Mouse (Mus musculus): ENCODE results near the gene Clptm1. TPM values are rescaled to one million over a fixed set of nuclear protein-coding genes. Genes with fewer than 3 reads are reported as not detected.

Clptm1 gene
- polyA plus RNA-seq, 1 experiment = 95.7 TPM

DNA sequence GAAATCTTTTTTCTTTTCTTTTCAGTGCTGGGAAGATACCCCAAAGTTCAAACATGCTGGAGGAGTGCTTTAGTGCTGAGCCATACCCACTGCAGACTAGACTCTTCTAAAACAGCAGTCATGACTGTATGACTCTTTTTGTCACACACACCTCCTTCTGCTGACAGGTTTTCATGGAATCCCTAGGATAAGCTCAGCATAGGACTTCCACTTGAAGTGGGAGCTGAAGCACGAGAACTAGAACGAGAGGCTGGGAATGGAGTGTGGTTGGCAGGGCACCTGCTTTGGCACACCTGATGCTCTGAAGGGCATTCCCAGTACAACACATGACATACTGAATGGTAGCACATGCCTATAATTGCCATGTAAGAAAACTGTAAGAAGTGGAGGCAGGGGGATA lies 12.2 kb downstream of the Clptm1 start:
- H3K27me3 ChIP-seq (ENCODE audit: control insufficient read depth, insufficient read depth, insufficient read length) = no peaks in the 10 kb centered on the region
- H3K79me3 ChIP-seq (ENCODE audit: low read depth) = peaks cover 8% of the 10 kb centered on the region
- TF ChIP-seq CTCF (IDR thresholded peaks at IDR 0.05; ENCODE audit: control insufficient read depth, insufficient read depth, insufficient read length) = no peak
- no peak for TF ChIP-seq MAX (IDR thresholded peaks at IDR 0.05)
- peaks cover 8% of the 10 kb centered on the region for H3K36me3 ChIP-seq (ENCODE audit: control insufficient read depth, insufficient read depth)
- H3K79me2 ChIP-seq (ENCODE audit: control insufficient read depth, insufficient read depth) = peaks cover 16% of the 10 kb centered on the region
- H3ac ChIP-seq (ENCODE audit: control insufficient read depth, insufficient read length, low read depth) = no peak overlapping the region
- no peak overlapping the region for H3K4me3 ChIP-seq (ENCODE audit: insufficient read depth, poor library complexity, severe bottlenecking)

DNA sequence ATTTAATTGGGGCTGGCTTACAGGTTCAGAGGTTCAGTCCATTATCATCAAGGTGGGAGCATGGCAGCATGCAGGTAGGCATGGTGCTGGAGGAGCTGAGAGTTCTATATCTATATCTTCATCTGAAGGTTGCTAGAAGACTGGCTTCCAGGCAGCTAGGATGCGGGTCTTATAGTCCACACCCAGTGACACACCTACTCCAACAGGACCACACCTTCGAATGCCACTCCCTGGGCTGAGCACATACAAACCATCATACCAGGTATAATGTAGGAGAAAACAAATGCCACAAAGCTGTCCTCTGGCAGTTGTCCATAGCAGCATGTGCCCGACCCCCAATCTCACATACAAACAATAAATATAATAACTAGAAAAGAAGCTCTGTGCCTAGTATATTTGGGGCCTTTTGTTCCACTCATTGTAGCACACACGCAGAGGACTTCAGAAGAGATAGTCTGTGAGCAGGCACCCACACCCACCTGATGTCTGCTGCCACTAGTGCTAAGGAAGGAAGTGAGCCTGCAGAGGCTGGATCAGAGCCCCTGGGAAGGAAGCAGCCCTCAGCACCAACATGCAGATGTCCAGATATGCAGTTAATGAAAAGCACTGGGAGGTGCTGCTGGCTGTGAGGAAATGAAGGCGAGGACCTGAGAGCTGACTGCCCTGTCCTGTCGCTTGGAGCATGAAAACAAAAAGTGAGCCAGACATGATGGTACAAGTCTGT lies 13.6 kb downstream of the Clptm1 start:
- no peak overlapping the region for H3ac ChIP-seq (ENCODE audit: control insufficient read depth, insufficient read length, low read depth)
- TF ChIP-seq FOSL1 (IDR thresholded peaks at IDR 0.05; ENCODE audit: insufficient read depth, low read length, poor library complexity, severe bottlenecking) (no peak), MYOG (IDR thresholded peaks at IDR 0.05; ENCODE audit: control insufficient read depth, extremely low read depth, insufficient read length) (no peak), MAX (IDR thresholded peaks at IDR 0.05) (no peak), CTCF (IDR thresholded peaks at IDR 0.05; ENCODE audit: control insufficient read depth, insufficient read depth, insufficient read length) (no peak), USF1 (IDR thresholded peaks at IDR 0.05; ENCODE audit: low read depth) (no peak)
- no peaks in the 10 kb centered on the region for H3K27me3 ChIP-seq (ENCODE audit: control insufficient read depth, insufficient read depth, insufficient read length)
- H3K79me3 ChIP-seq (ENCODE audit: low read depth) = peaks cover 3% of the 10 kb centered on the region
- H3K79me2 ChIP-seq (ENCODE audit: control insufficient read depth, insufficient read depth) = peaks cover 3% of the 10 kb centered on the region
- no peak overlapping the region for H3K4me3 ChIP-seq (ENCODE audit: insufficient read depth, poor library complexity, severe bottlenecking)
- peaks cover 8% of the 10 kb centered on the region for H3K36me3 ChIP-seq (ENCODE audit: control insufficient read depth, insufficient read depth)

DNA sequence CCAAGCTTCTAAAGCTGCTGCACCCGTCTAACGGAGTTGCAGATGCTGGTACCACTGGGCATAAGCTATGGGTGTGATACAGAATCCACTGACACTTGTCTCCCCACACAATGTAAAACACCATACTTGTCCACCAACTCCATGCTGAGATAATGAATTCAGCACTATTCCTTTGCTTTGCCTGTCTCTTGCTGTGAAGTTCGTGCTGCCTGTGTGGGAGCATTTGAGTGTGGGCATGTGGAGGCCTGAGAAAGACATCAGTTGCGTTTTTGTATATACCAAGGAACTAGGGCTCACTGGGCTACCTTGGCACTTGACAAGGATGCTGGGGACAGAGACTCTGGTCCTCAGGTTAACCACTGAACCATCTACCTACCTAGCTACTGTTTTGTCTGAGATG lies 23.6 kb downstream of the Clptm1 start:
- no peaks in the 10 kb centered on the region for H3K27me3 ChIP-seq (ENCODE audit: control insufficient read depth, insufficient read depth, insufficient read length)
- peaks cover 19% of the 10 kb centered on the region for H3K36me3 ChIP-seq (ENCODE audit: control insufficient read depth, insufficient read depth)
- H3K4me3 ChIP-seq (ENCODE audit: insufficient read depth, poor library complexity, severe bottlenecking) = no peak overlapping the region
- H3ac ChIP-seq (ENCODE audit: control insufficient read depth, insufficient read length, low read depth) = no peak overlapping the region
- H3K79me3 ChIP-seq (ENCODE audit: low read depth) = no peaks in the 10 kb centered on the region
- H3K79me2 ChIP-seq (ENCODE audit: control insufficient read depth, insufficient read depth) = no peaks in the 10 kb centered on the region
- TF ChIP-seq FOSL1 (IDR thresholded peaks at IDR 0.05; ENCODE audit: insufficient read depth, low read length, poor library complexity, severe bottlenecking) (no peak), MYOD1 (IDR thresholded peaks at IDR 0.05; ENCODE audit: control insufficient read depth, insufficient read length, low read depth) (no peak), USF1 (IDR thresholded peaks at IDR 0.05; ENCODE audit: low read depth) (no peak), MAX (IDR thresholded peaks at IDR 0.05) (no peak), MYOG (IDR thresholded peaks at IDR 0.05; ENCODE audit: control insufficient read depth, extremely low read depth, insufficient read length) (no peak), CTCF (IDR thresholded peaks at IDR 0.05; ENCODE audit: control insufficient read depth, insufficient read depth, insufficient read length) (no peak), CEBPB (IDR thresholded peaks at IDR 0.05; ENCODE audit: low read depth) (no peak)

DNA sequence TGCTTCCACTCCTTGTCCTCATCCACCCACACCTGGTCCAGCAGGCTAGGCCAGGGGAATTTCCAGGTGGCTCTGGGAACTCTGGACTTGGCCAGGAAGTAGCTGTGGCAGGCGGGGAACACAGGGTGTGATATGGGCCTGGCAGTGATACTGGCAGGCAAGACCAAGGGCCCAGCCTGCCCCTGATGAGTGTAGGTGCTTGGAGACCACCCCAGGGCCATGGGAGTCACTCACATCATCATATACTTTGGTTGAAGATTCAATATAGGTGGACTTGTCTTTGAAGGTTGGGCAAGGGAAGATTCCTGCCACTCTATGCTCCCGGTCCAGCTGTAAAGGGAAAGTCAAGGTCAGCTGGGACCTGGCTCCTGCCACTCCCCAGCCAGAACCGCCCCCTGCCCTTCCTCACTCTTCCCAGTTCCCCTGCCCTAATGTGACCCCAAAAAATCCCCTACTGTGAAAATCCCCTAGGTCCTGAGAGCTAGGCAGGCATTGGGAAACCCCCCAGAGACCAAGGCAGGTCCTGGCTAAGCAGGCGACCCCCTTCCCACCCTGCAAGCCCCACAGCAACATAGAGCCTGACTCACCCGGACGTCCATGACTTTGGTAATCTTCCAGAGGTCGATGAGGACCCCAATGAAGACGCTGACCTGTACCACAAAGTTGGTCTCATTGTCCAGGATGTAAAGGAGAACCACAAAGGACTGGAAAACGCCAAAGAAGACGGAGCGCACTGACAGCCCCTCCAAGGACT lies 29.6 kb downstream of the Clptm1 start:
- no peaks in the 10 kb centered on the region for H3K27me3 ChIP-seq (ENCODE audit: control insufficient read depth, insufficient read depth, insufficient read length)
- no peaks in the 10 kb centered on the region for H3K79me2 ChIP-seq (ENCODE audit: control insufficient read depth, insufficient read depth)

DNA sequence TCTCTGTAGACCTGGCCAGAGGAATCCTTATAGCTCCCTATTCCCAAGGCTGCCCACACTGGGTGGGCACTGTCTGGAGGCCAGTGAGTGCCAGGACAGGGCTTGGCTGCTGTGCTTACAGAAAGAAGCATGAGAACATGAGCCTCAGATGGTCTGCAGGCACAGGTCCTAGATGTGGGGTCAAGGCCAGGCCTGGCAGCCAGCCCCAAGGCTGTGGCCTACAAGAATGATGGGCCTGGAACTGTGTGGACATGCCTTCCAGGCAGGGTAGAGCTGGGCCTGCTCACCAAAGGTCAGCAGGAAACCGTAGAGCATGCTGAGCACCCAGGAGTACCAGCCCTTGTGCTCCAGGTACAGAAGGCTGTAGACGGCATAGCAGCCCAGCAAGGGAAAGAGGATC lies 30.2 kb downstream of the Clptm1 start:
- H3K79me3 ChIP-seq (ENCODE audit: low read depth) = no peaks in the 10 kb centered on the region
- no peak overlapping the region for H3K4me3 ChIP-seq (ENCODE audit: insufficient read depth, poor library complexity, severe bottlenecking)
- no peaks in the 10 kb centered on the region for H3K27me3 ChIP-seq (ENCODE audit: control insufficient read depth, insufficient read depth, insufficient read length)
- H3K36me3 ChIP-seq (ENCODE audit: control insufficient read depth, insufficient read depth) = peaks cover 22% of the 10 kb centered on the region
- H3ac ChIP-seq (ENCODE audit: control insufficient read depth, insufficient read length, low read depth) = no peak overlapping the region
- TF ChIP-seq CTCF (IDR thresholded peaks at IDR 0.05; ENCODE audit: control insufficient read depth, insufficient read depth, insufficient read length) = no peak
- no peak for TF ChIP-seq CEBPB (IDR thresholded peaks at IDR 0.05; ENCODE audit: low read depth)
- TF ChIP-seq USF1 (IDR thresholded peaks at IDR 0.05; ENCODE audit: low read depth) = no peak
- no peak for TF ChIP-seq FOSL1 (IDR thresholded peaks at IDR 0.05; ENCODE audit: insufficient read depth, low read length, poor library complexity, severe bottlenecking)
- no peak for TF ChIP-seq MYOD1 (IDR thresholded peaks at IDR 0.05; ENCODE audit: control insufficient read depth, insufficient read length, low read depth)
- TF ChIP-seq MYOG (IDR thresholded peaks at IDR 0.05; ENCODE audit: control insufficient read depth, extremely low read depth, insufficient read length) = no peak
- no peak for TF ChIP-seq MAX (IDR thresholded peaks at IDR 0.05)
- no peaks in the 10 kb centered on the region for H3K79me2 ChIP-seq (ENCODE audit: control insufficient read depth, insufficient read depth)

More for the DNA sequence above, 29.6 kb downstream of the Clptm1 start:
- Histone ChIP-seq H3ac (ENCODE audit: control insufficient read depth, insufficient read length, low read depth) (no peak overlapping the region), H3K79me3 (ENCODE audit: low read depth) (no peaks in the 10 kb centered on the region), H3K4me3 (ENCODE audit: insufficient read depth, poor library complexity, severe bottlenecking) (no peak overlapping the region), H3K36me3 (ENCODE audit: control insufficient read depth, insufficient read depth) (peaks cover 22% of the 10 kb centered on the region)
- TF ChIP-seq MYOG (IDR thresholded peaks at IDR 0.05; ENCODE audit: control insufficient read depth, extremely low read depth, insufficient read length) = no peak
- no peak for TF ChIP-seq FOSL1 (IDR thresholded peaks at IDR 0.05; ENCODE audit: insufficient read depth, low read length, poor library complexity, severe bottlenecking)
- TF ChIP-seq MYOD1 (IDR thresholded peaks at IDR 0.05; ENCODE audit: control insufficient read depth, insufficient read length, low read depth) = no peak
- TF ChIP-seq CTCF (IDR thresholded peaks at IDR 0.05; ENCODE audit: control insufficient read depth, insufficient read depth, insufficient read length) = no peak
- TF ChIP-seq CEBPB (IDR thresholded peaks at IDR 0.05; ENCODE audit: low read depth) = no peak
- no peak for TF ChIP-seq MAX (IDR thresholded peaks at IDR 0.05)
- TF ChIP-seq USF1 (IDR thresholded peaks at IDR 0.05; ENCODE audit: low read depth) = no peak

Data from C2C12 (cell line).